Mouse (Mus musculus): ENCODE measurements at regions not wholly inside any gene's neighbourhood (a gene's known extent, or its start where the extent isn't known, plus 50 kb on each side); places are given as distances from the start of the nearest gene placed in this dataset.

GRCm38 (mm10) chr13:90245997-90246765 is 156.8 kb upstream of the Xrcc4 start:
- TF ChIP-seq CTCF (IDR thresholded peaks at IDR 0.05; ENCODE audit: low read depth) = no peak
- TF ChIP-seq EP300 (IDR thresholded peaks at IDR 0.05; ENCODE audit: low read depth) = no peak

Data from liver, embryonic 14.5 days (tissue).